Mouse (Mus musculus) small intestine, adult 2 months (tissue): Measurements from ENCODE around the gene Arhgap22.

Experiments used
- CTCF ChIP-seq: fragments of 200-500 bp; IDR thresholded peaks from 2 replicates; pipeline ENCODE4 v1.5.1; 2012; ENCODE audit warnings: low read depth, mild to moderate bottlenecking, control low read depth, inconsistent platforms, low read length, moderate library complexity, mixed read lengths; ENCODE audit not compliant: insufficient replicate concordance, insufficient read length; ENCODE audit errors: extremely low read depth
- POLR2A ChIP-seq: fragments of 200-500 bp; IDR thresholded peaks from 2 replicates; pipeline ENCODE4 v1.6.1; 2012; ENCODE audit warnings: low read depth, mild to moderate bottlenecking, control low read depth, inconsistent platforms, low read length, moderate library complexity

DNA sequence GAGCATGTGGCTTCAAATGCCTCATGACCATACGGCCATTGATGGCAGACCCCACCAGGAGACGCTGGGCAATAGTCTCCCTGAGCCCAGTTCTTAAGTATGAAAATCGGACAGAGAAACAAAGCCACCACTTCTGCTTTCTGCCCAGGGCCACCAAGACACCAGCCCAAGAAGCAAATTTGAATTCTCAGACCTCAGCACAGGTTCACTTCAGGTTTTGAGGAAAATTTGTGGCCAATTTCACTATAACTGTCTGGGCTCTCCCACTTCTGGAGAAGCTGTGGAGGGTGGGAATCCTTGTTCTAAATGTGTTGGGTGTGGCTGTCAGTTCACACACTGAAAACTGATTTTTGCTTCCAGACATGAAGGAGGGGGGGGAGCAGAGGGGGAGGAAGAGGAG, 19.6 kb upstream of the Arhgap22 start:
- no peak for TF ChIP-seq POLR2A
- no peak for TF ChIP-seq CTCF
